Mouse (Mus musculus): ENCODE measurements around the gene Nr2f6. TPM values are rescaled to one million over a fixed set of nuclear protein-coding genes. Genes with fewer than 3 reads are reported as not detected.
"Not testable (repeated sequence)": the region's sequence is repeated elsewhere in the genome, so short reads cannot be mapped to it uniquely, and the experiment has no call there.

Nr2f6 gene
- total RNA-seq, 2 experiments from 2014 or later: 19.6 to 21.9 TPM

- TF ChIP-seq CTCF (IDR thresholded peaks at IDR 0.05): no peak
- H3K4me3 ChIP-seq: no peak overlapping the region
- intact Hi-C loops (cut with DNase I): loop anchor here (5.0 kb wide), 1 partner anchor 35 kb away; the partner anchor contains the start of gene Ankle1
- DNase-seq: no peak
- peak overlapping the region; percentile 8; the same call in 1 of the 2 replicates for H3K27ac ChIP-seq
These were observed 9.3 kb downstream of the Nr2f6 start for GRCm38 (mm10) chr8:71372427-71372826.

GRCm38 (mm10) chr8:71371236-71371848, 10.4 kb downstream of the Nr2f6 start, which contains the start of gene Ocel1:
Gene Ocel1, plus strand, starts transcription at chr8:71371298.
- peak within 1 kb of the TSS; percentile 95 for H3K4me3 ChIP-seq
- peak; percentile 99 for DNase-seq
- intact Hi-C loops (cut with DNase I): loop anchor here (5.0 kb wide), 1 partner anchor 36 kb away; the partner anchor contains the start of gene Ankle1
- peak within 1 kb of the TSS; percentile 99 for H3K27ac ChIP-seq
- no peak; the same call in 1 of the 2 replicates for TF ChIP-seq CTCF (IDR thresholded peaks at IDR 0.05)

GRCm38 (mm10) chr8:71370711-71371235, 11.0 kb downstream of the Nr2f6 start:
- Histone ChIP-seq H3K27ac (peak overlapping the region; percentile 99), H3K4me3 (peak overlapping the region; percentile 95)
- no peak for TF ChIP-seq CTCF (IDR thresholded peaks at IDR 0.05)
- no peak for DNase-seq
- intact Hi-C loops (cut with DNase I): loop anchor here (5.0 kb wide), 1 partner anchor 37 kb away; the partner anchor contains the start of gene Ankle1

- H3K4me3 ChIP-seq: no peak overlapping the region
- intact Hi-C loops (cut with DNase I): no loop called here
- no peak for TF ChIP-seq CTCF (IDR thresholded peaks at IDR 0.05)
- DNase-seq: no peak
- H3K27ac ChIP-seq: peak overlapping the region; percentile 99
These were observed 12.6 kb downstream of the Nr2f6 start for GRCm38 (mm10) chr8:71369040-71369718.

- Histone ChIP-seq H3K4me3 (peak overlapping the region; percentile 87), H3K27ac (peak overlapping the region; percentile 99)
- intact Hi-C loops (cut with DNase I): no loop called here
- TF ChIP-seq CTCF (IDR thresholded peaks at IDR 0.05): no peak
- no peak for DNase-seq
These were observed 13.4 kb downstream of the Nr2f6 start for GRCm38 (mm10) chr8:71368366-71368765.

GRCm38 (mm10) chr8:71367529-71368176, 14.1 kb downstream of the Nr2f6 start:
- Histone ChIP-seq H3K4me3 (peak overlapping the region; percentile 87), H3K27ac (peak overlapping the region; percentile 99)
- no peak for TF ChIP-seq CTCF (IDR thresholded peaks at IDR 0.05)
- peak; percentile 51 for DNase-seq
- intact Hi-C loops (cut with DNase I): loop anchor here (2.0 kb wide), 1 partner anchor 95 kb away; the partner anchor contains the start of genes Haus8 and Myo9b

GRCm38 (mm10) chr8:71366771-71367528, 14.8 kb downstream of the Nr2f6 start, which contains the start of gene Use1:
Gene Use1, plus strand, starts transcription at chr8:71366848.
- peak; percentile 93 for DNase-seq
- intact Hi-C loops (cut with DNase I): loop anchor here (2.0 kb wide), 1 partner anchor 94 kb away; the partner anchor contains the start of genes Haus8 and Myo9b
- Histone ChIP-seq H3K4me3 (peak within 1 kb of the TSS; percentile 87), H3K27ac (peak within 1 kb of the TSS; percentile 99)
- no peak for TF ChIP-seq CTCF (IDR thresholded peaks at IDR 0.05)

GRCm38 (mm10) chr8:71358026-71358425, 23.7 kb downstream of the Nr2f6 start:
- Histone ChIP-seq H3K4me3 (no peak overlapping the region), H3K27ac (no peak overlapping the region)
- DNase-seq: no peak
- intact Hi-C loops (cut with DNase I): no loop called here
- TF ChIP-seq CTCF (IDR thresholded peaks at IDR 0.05): no peak

- Histone ChIP-seq H3K4me3 (no peak overlapping the region), H3K27ac (no peak overlapping the region)
- intact Hi-C loops (cut with DNase I): no loop called here
- no peak for DNase-seq
- TF ChIP-seq CTCF (IDR thresholded peaks at IDR 0.05): no peak
These were observed 30.2 kb downstream of the Nr2f6 start for GRCm38 (mm10) chr8:71351520-71351919.

GRCm38 (mm10) chr8:71351117-71351516, 30.6 kb downstream of the Nr2f6 start:
- intact Hi-C loops (cut with DNase I): no loop called here
- no peak for TF ChIP-seq CTCF (IDR thresholded peaks at IDR 0.05)
- no peak for DNase-seq

GRCm38 (mm10) chr8:71346581-71346980, 35.2 kb downstream of the Nr2f6 start:
- no peak overlapping the region for H3K4me3 ChIP-seq
- TF ChIP-seq CTCF (IDR thresholded peaks at IDR 0.05): no peak
- no peak for DNase-seq
- no peak overlapping the region for H3K27ac ChIP-seq
- intact Hi-C loops (cut with DNase I): no loop called here

More at GRCm38 (mm10) chr8:71351117-71351516, 30.6 kb downstream of the Nr2f6 start:
- no peak overlapping the region for H3K27ac ChIP-seq
- no peak overlapping the region for H3K4me3 ChIP-seq

- Histone ChIP-seq H3K27ac (no peak overlapping the region), H3K4me3 (no peak overlapping the region)
- intact Hi-C loops (cut with DNase I): loop anchor here (2.0 kb wide), 1 partner anchor 66 kb away; the partner anchor contains the start of gene Ankle1
- TF ChIP-seq CTCF (IDR thresholded peaks at IDR 0.05): peak; percentile 61
- DNase-seq: no peak
These were observed 41.1 kb downstream of the Nr2f6 start for GRCm38 (mm10) chr8:71340625-71341024.

GRCm38 (mm10) chr8:71337834-71338233, 43.9 kb downstream of the Nr2f6 start:
- intact Hi-C loops (cut with DNase I): not testable (repeated sequence)

More at GRCm38 (mm10) chr8:71337834-71338233, 43.9 kb downstream of the Nr2f6 start:
- not testable (repeated sequence) for H3K4me3 ChIP-seq, H3K27ac ChIP-seq, DNase-seq

Data from gastrocnemius, adult 2 months (tissue).